Mouse (Mus musculus) cortical plate, adult 2 months (tissue): ENCODE data around the gene Clec4f.

ENCODE experiments used
- CTCF ChIP-seq: fragments of 200-500 bp; IDR thresholded peaks from 2 replicates; pipeline ENCODE4 v1.5.1; 2011; ENCODE audit warnings: mild to moderate bottlenecking, control low read depth, low read length; ENCODE audit not compliant: insufficient read depth; ENCODE audit errors: extremely low read depth
- POLR2A ChIP-seq: fragments of 200-500 bp; IDR thresholded peaks from 2 replicates; pipeline ENCODE4 v1.6.1; 2011; ENCODE audit warnings: mild to moderate bottlenecking, low read length, control low read depth; ENCODE audit not compliant: insufficient read depth; ENCODE audit errors: extremely low read depth

GRCm38 (mm10) chr6:83612976-83613375, 43.0 kb downstream of the Clec4f start:
- TF ChIP-seq POLR2A (no peak), CTCF (no peak)
